Mouse (Mus musculus) monocyte, adult 5-6 weeks (primary cell): ENCODE measurements around the gene Fam120a. TPM values are rescaled to one million over a fixed set of nuclear protein-coding genes. Genes with fewer than 3 reads are reported as not detected.

Source experiments
- ATAC-seq: fragments of 153-309, 156-312 bp; replicated peaks from 2 replicates; pipeline ENCODE4 v1.8.0; 2017; ENCODE audit warnings: mild to moderate bottlenecking; ENCODE audit not compliant: low TSS enrichment, insufficient number of reproducible peaks, severe bottlenecking, poor library complexity, low FRiP score
- total RNA-seq: library from RNA; stranded (forward); fragments of 200-1000, 200-491, 200-594 nt; gene quantifications from 3 replicates; pipeline ENCODE4 v1.2.3, GENCODE M21; 2017

Gene Fam120a
- total RNA-seq, 1 experiment from 2014 or later: 69.3 TPM

- no peak for ATAC-seq
Measured at GRCm38 (mm10) chr13:48927609-48928008, 40.2 kb downstream of the Fam120a start.

- no peak for ATAC-seq
Measured at GRCm38 (mm10) chr13:48922712-48923111, 45.1 kb downstream of the Fam120a start.

- no peak for ATAC-seq
Measured at GRCm38 (mm10) chr13:48921256-48921655, 46.6 kb downstream of the Fam120a start.

- no peak for ATAC-seq
Measured at GRCm38 (mm10) chr13:48919756-48920415, 47.9 kb downstream of the Fam120a start.

- ATAC-seq: no peak
Measured at GRCm38 (mm10) chr13:48917113-48917599, 50.7 kb downstream of the Fam120a start.

- ATAC-seq: no peak
Measured at GRCm38 (mm10) chr13:48913680-48914079, 54.1 kb downstream of the Fam120a start.

- ATAC-seq: no peak
Measured at GRCm38 (mm10) chr13:48913141-48913540, 54.7 kb downstream of the Fam120a start.

GRCm38 (mm10) chr13:48911426-48911825, 56.4 kb downstream of the Fam120a start:
- ATAC-seq: no peak

- no peak for ATAC-seq
Measured at GRCm38 (mm10) chr13:48905458-48905857, 62.4 kb downstream of the Fam120a start.

- no peak for ATAC-seq
Measured at GRCm38 (mm10) chr13:48895376-48895775, 72.4 kb downstream of the Fam120a start.

- no peak for ATAC-seq
Measured at GRCm38 (mm10) chr13:48890260-48890960, 77.4 kb downstream of the Fam120a start.

GRCm38 (mm10) chr13:48878534-48878933, 89.3 kb downstream of the Fam120a start:
- peak; percentile 97 for ATAC-seq

GRCm38 (mm10) chr13:48877805-48878204, 90.0 kb downstream of the Fam120a start:
- no peak for ATAC-seq

- ATAC-seq: no peak
Measured at GRCm38 (mm10) chr13:48872726-48873125, 95.1 kb downstream of the Fam120a start.

GRCm38 (mm10) chr13:48871887-48872606, 95.8 kb downstream of the Fam120a start:
- peak; percentile 47 for ATAC-seq

GRCm38 (mm10) chr13:48870771-48871731, 96.8 kb downstream of the Fam120a start, which contains the start of gene Phf2:
TSS of gene Phf2 (minus strand) at chr13:48871119.
- ATAC-seq: no peak

GRCm38 (mm10) chr13:48869950-48870770, 97.7 kb downstream of the Fam120a start:
- peak; percentile 37 for ATAC-seq

GRCm38 (mm10) chr13:48869600-48869949, 98.2 kb downstream of the Fam120a start:
- ATAC-seq: no peak; the same call in 1 of the 2 replicates
